Mouse (Mus musculus) stomach, embryonic 14.5 days (tissue): ENCODE results near the gene Slc9b1. TPM values are rescaled to one million over a fixed set of nuclear protein-coding genes. Genes with fewer than 3 reads are reported as not detected.

Source experiments
- polyA plus RNA-seq: library from polyadenylated mRNA; unstranded; fragments of >200 nt; fragmentation: Nextera tagmentation; extraction: Ambion mirVana; gene quantifications from 2 replicates; pipeline ENCODE4 v1.2.1, GENCODE M21; 2014

Gene Slc9b1
- polyA plus RNA-seq, 1 experiment from 2014 or later = not detected

Other genes starting within 250 kb of the Slc9b1 start
- gene Cenpe, start 135.5 kb upstream of the Slc9b1 start, polyA plus RNA-seq = 33.1 and 34.1 TPM in 2 replicates
- gene Bdh2, start 66.8 kb upstream of the Slc9b1 start, polyA plus RNA-seq = 5.8 and 6.3 TPM in 2 replicates
- gene Slc9b2, start 40.3 kb upstream of the Slc9b1 start, polyA plus RNA-seq = 2.5 and 3.8 TPM in 2 replicates
- gene Cisd2, start 75.9 kb downstream of the Slc9b1 start, polyA plus RNA-seq = 57.6 and 61.9 TPM in 2 replicates
- 519 and 542 TPM in 2 replicates for gene Ube2d3, start 90.1 kb downstream of the Slc9b1 start, polyA plus RNA-seq
- 14.0 and 14.6 TPM in 2 replicates for gene Manba, start 137.6 kb downstream of the Slc9b1 start, polyA plus RNA-seq